Mouse (Mus musculus) kidney, embryonic 16.5 days (tissue): ENCODE measurements at regions not wholly inside any gene's neighbourhood (a gene's known extent, or its start where the extent isn't known, plus 50 kb on each side); places are given as distances from the start of the nearest gene placed in this dataset.
"Not testable (repeated sequence)": the region's sequence is repeated elsewhere in the genome, so short reads cannot be mapped to it uniquely, and the experiment has no call there.

Experiments
- ATAC-seq: fragments of 200-750 bp; cut with Nextera tagmentation; 2 replicates; pipeline ENCODE4 v1.8.0; 2017; ENCODE audit warnings: moderate TSS enrichment; ENCODE audit not compliant: low FRiP score, low TSS enrichment
- H3K27ac ChIP-seq: fragments of 300-500 bp; sonication (generic); 2 replicates; pipeline ENCODE4 v1.5.1; 2014; ENCODE audit warnings: low read length
- H3K27me3 ChIP-seq: fragments of 300-500 bp; sonication (generic); 2 replicates; pipeline ENCODE4 v1.6.1; 2014; ENCODE audit warnings: low read length, control low read depth, mixed read lengths; ENCODE audit not compliant: insufficient read depth
- H3K36me3 ChIP-seq: fragments of 300-500 bp; sonication (generic); 2 replicates; pipeline ENCODE4 v1.6.1; 2014; ENCODE audit warnings: low read length, control low read depth, mixed read lengths; ENCODE audit not compliant: insufficient read depth
- H3K4me1 ChIP-seq: fragments of 300-500 bp; sonication (generic); 2 replicates; pipeline ENCODE4 v1.6.1; 2014; ENCODE audit warnings: low read length, control low read depth, mixed read lengths; ENCODE audit not compliant: insufficient read depth
- H3K4me2 ChIP-seq: fragments of 300-500 bp; sonication (generic); replicated peaks from 2 replicates; pipeline ENCODE4 v1.6.1; 2014; ENCODE audit warnings: low read depth, low read length
- H3K4me3 ChIP-seq: fragments of 300-500 bp; sonication (generic); 2 replicates; pipeline ENCODE4 v1.5.1; 2014; ENCODE audit warnings: mild to moderate bottlenecking, low read length
- H3K9ac ChIP-seq: fragments of 300-500 bp; sonication (generic); replicated peaks from 2 replicates; pipeline ENCODE4 v1.6.1; 2014; ENCODE audit warnings: low read length
- H3K9me3 ChIP-seq: fragments of 300-500 bp; sonication (generic); 2 replicates; pipeline ENCODE4 v1.6.1; 2016; ENCODE audit warnings: low read length, control low read depth
- WGBS: fragments of 180-500 bp; shearing (Covaris S2); extraction: QIAGEN DNeasy Blood & Tissue Kit; methylation state at CpG from one replicate; pipeline ENCODE4 v1.1.7; 2014; 5-methylcytosine and 5-hydroxymethylcytosine counted together

GRCm38 (mm10) chr19:19783507-19783906, 607.2 kb downstream of the Anxa1 start:
- no peak overlapping the region for H3K9ac ChIP-seq
- peak; percentile 19; the same call in 1 of the 2 replicates for ATAC-seq

GRCm38 (mm10) chr19:19777891-19778290, 612.9 kb downstream of the Anxa1 start:
- no peaks in the 10 kb centered on the region for H3K27me3 ChIP-seq
- 19% methylated on average over 4 of the region's 4 CpGs for WGBS
- no peaks in the 10 kb centered on the region for H3K36me3 ChIP-seq
- no peak for ATAC-seq
- no peak overlapping the region for H3K4me2 ChIP-seq
- H3K4me3 ChIP-seq: no peak overlapping the region
- H3K4me1 ChIP-seq: no peaks in the 10 kb centered on the region
- no peaks in the 10 kb centered on the region for H3K9me3 ChIP-seq
- H3K9ac ChIP-seq: no peak overlapping the region
- H3K27ac ChIP-seq: no peak overlapping the region

More at GRCm38 (mm10) chr19:19783507-19783906, 607.2 kb downstream of the Anxa1 start:
- H3K36me3 ChIP-seq: no peaks in the 10 kb centered on the region
- H3K4me2 ChIP-seq: no peak overlapping the region
- no peak overlapping the region for H3K4me3 ChIP-seq
- H3K4me1 ChIP-seq: no peaks in the 10 kb centered on the region
- no peaks in the 10 kb centered on the region for H3K27me3 ChIP-seq
- no peaks in the 10 kb centered on the region for H3K9me3 ChIP-seq
- H3K27ac ChIP-seq: no peak overlapping the region

DNA sequence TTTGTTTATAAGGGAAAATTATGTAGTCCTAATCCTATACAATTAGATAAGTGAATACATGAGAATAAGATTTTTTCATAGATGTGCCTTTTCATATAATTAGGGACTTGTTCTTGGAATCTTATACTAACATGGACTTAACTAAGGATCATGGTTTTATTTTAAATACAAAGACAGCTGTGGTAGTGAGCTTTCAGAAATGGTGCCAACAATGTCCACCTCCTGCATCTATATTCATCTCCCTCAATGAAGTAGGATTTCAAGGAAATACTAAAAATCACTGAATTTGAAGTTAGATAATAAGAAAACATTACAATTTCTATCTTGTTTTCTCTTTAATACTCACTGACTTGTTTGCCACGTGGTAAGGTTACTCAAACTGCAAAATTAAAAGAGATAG, 619.8 kb downstream of the Anxa1 start:
- no peak for ATAC-seq
- Histone ChIP-seq H3K4me2 (no peak overlapping the region), H3K4me3 (no peak overlapping the region), H3K27ac (no peak overlapping the region), H3K27me3 (no peaks in the 10 kb centered on the region), H3K9ac (no peak overlapping the region), H3K36me3 (no peaks in the 10 kb centered on the region), H3K9me3 (no peaks in the 10 kb centered on the region), H3K4me1 (no peaks in the 10 kb centered on the region)
- 25% methylated on average over 1 of the region's 1 CpGs for WGBS

- ATAC-seq, H3K9me3 ChIP-seq, H3K27me3 ChIP-seq, H3K4me2 ChIP-seq, H3K4me1 ChIP-seq, H3K4me3 ChIP-seq, H3K9ac ChIP-seq, H3K27ac ChIP-seq, H3K36me3 ChIP-seq: not testable (repeated sequence)
- 87% methylated on average over 3 of the region's 3 CpGs for WGBS
These were observed 639.1 kb upstream of the Rorb start for GRCm38 (mm10) chr19:19750069-19750599.

- Histone ChIP-seq H3K36me3 (no peaks in the 10 kb centered on the region), H3K4me2 (no peak overlapping the region), H3K4me1 (no peaks in the 10 kb centered on the region), H3K27me3 (no peaks in the 10 kb centered on the region), H3K9ac (no peak overlapping the region), H3K27ac (no peak overlapping the region), H3K9me3 (no peaks in the 10 kb centered on the region), H3K4me3 (no peak overlapping the region)
- no peak for ATAC-seq
- 76% methylated on average over 7 of the region's 7 CpGs for WGBS
These were observed 637.0 kb upstream of the Rorb start for GRCm38 (mm10) chr19:19747821-19748488.

DNA sequence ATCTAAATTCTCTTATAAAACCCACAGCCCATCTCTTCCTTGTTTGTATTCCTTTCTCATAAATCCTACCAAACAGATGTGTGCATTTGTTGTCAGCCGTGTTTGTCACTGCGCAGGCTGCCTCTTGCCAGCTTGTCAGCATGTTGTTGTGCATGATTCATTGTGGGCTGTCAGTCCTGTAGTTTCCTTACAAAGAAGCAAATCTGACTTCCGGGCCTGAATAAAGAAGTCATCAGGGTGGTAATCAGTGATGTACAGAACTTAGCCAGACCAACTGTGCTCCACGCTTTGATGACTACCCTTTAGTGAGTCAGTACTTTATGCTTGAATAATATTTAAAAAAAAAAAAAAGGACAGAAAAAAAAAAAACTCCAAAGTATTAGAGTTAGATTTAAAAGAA, 608.9 kb upstream of the Rorb start:
- no peak overlapping the region for H3K9ac ChIP-seq
- no peaks in the 10 kb centered on the region for H3K27me3 ChIP-seq
- no peak overlapping the region for H3K4me3 ChIP-seq
- 67% methylated on average over 4 of the region's 4 CpGs for WGBS
- H3K27ac ChIP-seq: no peak overlapping the region
- no peaks in the 10 kb centered on the region for H3K9me3 ChIP-seq
- H3K36me3 ChIP-seq: no peaks in the 10 kb centered on the region
- no peak for ATAC-seq
- H3K4me1 ChIP-seq: no peaks in the 10 kb centered on the region
- no peak overlapping the region for H3K4me2 ChIP-seq
